Mouse (Mus musculus) kidney, postnatal 25 days (tissue): ENCODE measurements around the gene Wdr54.
A peak's percentile ranks its signal among the peaks of the same experiment; 100 is the strongest.

Experiments used
- DNase-seq, 2 experiments: peaks; one replicate each; pipeline ENCODE4 v3.0.0; 2021; ENCODE audit warnings: mixed read lengths in 2 of 2

Wdr54 gene

GRCm38 (mm10) chr6:83156259-83156684 lies at the start of gene Wdr54, which contains the start of gene 1700003E16Rik:
Wdr54 (minus strand) TSS chr6:83156397.
1700003E16Rik (plus strand) TSS chr6:83156404.
- DNase-seq, result peak; percentile 63 to 75

DNA sequence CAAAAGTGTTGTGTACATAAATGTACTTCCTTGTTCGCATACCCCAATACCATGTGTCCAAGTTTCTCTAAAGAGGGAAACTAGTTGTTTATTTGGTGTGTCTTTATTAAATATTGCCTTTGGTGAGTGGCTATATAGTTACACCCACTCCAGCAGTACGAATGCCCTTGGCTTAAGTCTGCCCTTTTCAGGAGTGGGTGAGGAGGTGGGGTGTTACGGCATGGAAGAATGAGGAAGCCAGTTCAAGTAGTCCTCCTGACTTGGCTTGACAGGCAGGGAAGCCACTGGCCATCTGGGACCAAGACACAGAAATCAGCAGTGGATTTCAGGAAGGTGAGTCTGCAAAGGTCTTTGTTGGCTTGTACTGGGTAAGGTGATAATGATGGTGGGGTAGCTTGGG lies 49.7 kb upstream of the Wdr54 start:
- no peak for DNase-seq

DNA sequence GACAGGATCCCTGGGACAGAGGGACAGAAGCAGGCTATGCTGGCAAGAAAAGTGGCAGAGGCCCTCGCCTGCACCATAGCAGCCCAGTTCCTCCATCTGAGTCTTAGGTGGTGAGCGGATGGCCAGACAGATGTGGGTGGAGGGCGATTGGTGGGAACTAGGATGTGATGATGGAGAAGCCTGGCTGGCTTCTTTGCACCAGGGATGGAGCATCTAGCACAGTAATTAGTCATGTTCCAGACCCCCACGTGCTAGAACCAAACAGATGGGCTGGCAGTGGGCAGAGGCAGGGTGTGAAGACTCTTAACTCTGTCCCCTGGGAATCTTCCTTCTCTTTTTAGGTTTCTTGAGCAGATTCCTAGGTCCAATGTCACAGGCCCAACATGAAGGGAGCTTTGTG lies 47.1 kb upstream of the Wdr54 start:
- DNase-seq, result no peak

GRCm38 (mm10) chr6:83197345-83198004 lies 41.3 kb upstream of the Wdr54 start:
- peak; percentile 62 to 72 for DNase-seq

DNA sequence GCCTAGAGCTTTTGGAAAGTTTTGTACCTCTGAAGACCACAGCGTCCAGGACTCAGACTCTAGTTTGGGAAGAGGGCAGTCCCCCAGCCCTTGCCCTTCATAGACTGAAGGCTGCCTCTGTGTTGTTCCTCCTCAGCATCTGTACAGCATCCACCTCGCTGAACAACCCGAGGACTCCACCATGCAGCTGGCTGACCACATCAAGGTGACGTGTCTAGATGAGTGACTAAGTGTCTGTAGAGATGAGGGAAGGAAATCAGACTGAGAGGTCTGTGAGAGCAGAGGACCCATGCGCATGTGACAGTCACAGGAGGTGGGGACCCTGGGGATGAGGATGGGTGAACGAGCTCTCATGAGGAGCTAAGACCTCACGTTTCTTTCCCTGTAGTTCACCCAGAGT lies 37.4 kb upstream of the Wdr54 start:
- DNase-seq, result no peak

DNA sequence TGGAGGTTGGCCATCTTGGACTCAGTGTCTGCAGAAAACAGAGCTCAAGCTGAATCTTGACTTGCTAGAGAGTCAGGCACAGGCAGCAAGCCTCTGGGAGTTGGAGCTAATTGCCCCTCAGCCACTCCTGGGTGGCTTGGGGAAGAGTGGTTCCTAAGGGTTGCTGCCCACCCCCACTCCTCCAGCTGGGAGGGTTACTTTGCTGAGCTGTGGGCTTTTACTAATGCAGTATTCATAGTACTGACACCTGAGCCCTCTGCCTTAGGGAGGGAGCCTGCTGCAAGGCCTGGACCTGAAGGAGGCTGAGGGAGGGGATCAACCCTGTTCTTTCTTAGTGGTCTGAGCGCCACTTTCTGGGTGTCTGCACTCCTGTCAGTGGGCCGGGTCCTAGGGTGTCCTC lies 30.7 kb upstream of the Wdr54 start:
- DNase-seq, result no peak

DNA sequence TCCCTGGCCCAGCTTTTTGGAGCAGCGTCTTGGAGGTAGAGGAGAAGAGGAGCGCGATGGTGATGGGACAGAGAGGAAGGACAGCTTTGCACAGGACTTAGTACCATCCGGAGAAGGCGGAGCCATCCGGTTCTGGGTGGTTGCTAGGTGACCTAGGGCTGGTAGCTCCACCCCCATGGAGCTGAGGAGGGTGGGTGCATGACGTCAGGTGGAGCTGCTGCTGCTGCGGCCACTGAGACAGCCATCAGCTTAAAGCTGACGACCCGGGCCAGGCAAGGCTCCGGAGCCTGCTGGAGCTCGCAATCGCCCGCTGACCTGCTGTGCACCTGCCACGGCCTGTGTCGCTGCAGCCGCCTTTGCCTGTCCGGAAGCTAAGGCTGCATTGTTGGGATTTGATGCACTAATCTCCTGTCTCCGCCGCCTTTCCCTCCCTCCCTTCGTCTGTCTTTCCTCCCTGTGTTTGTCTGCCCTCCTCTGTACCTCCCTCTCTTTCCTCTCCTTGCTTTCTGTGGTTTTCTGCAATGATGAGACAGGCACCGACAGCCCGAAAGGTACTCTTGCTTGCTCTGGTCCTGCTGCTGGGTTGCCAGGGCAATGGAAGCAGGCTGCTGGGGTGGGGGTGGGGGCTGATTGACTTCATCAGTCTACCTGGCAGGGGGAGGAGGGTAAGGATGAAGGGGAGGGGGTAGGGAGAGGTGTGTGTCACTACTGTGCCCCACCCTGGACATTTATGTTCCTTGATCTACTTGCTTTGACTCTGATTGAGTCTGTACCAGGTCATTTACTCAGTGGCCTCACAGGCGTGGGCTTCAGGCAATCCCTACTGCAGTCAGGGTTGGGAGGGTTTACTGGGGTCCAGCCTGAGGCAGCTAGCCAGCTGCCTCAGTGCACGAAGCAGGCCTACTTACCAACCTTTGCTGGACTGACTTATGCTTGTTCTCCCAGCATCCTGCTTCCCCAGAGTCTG lies 30.0 kb upstream of the Wdr54 start:
- peak; percentile 52 to 70 for DNase-seq

- DNase-seq, result peak in 1 of 2 experiments; percentile 21
These were observed 28.8 kb upstream of the Wdr54 start for GRCm38 (mm10) chr6:83184858-83185435.

DNA sequence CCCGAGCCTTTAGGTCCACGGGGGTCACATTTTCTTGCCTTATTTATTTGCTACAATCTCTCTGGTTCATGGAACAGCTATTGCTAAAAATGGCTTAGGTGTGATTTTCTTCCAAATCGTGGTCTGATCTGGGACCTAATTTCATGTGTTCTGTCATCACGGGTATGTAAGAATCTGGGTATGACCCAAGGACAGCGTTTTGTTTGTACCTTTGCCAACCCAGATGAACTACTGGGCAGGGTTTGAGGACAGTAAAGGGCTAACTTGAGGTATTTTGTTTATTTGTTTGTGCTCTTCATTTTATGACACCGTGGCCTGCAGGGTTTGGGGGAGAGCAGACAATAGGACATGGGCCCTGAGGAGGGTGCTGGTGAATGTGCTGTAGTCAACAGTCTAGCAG lies 24.4 kb upstream of the Wdr54 start:
- DNase-seq, result no peak

DNA sequence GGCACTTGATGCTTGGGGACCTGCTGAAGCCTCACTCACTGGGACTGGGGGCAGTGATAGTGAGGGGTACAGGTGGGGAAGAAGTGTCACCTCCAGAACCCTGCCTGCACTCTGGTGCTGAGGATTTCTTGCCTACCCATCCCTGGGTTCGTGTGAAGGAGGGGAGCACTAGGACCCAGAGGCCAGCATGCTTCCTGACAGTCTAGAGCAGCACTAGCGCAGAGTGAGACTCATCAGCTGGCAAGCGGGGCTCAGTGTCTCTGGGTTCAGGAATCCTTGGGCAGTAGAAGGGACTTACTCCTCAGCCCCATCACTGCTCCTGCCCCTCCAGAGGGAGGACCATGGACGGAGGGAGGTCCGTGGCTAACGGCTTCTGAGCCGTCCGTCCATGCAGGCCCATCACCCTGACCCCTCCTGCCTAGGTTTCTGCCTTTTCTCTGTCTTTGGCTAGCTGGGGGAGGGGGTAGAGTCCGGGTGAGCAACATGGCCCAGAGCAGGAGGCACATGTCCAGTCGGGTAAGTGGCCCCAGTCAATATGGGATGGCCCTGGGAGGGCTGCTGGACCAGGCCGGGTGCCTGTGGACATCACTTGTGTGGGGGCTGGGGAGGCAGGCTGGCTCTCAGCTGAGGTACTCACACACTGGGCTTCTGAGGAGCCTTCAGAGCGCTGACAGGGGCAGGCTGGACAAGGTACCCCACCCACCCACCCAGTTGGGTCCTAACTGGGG lies 23.4 kb upstream of the Wdr54 start:
- DNase-seq, result no peak

DNA sequence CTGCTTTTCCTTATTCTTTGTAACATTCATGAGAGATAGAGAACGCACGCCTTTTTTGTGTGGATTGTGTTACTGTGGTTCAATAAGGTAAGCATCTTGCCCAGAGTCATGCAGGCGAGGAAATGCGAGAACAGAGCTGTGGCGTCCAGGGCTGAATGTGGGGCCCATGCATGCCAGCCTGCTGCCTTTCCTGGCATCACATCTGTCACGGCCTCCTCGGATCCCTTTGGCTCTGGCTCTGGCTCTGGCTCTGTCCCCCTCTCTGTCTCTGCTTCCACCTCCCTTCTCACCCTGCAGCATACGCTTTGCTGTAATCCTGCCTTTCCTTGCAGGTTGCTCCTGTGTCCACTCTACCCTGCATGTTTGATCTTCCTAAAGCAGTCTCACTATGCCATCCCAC lies 19.8 kb upstream of the Wdr54 start:
- no peak for DNase-seq

- no peak for DNase-seq
These were observed 16.2 kb upstream of the Wdr54 start for GRCm38 (mm10) chr6:83172240-83172920.

DNA sequence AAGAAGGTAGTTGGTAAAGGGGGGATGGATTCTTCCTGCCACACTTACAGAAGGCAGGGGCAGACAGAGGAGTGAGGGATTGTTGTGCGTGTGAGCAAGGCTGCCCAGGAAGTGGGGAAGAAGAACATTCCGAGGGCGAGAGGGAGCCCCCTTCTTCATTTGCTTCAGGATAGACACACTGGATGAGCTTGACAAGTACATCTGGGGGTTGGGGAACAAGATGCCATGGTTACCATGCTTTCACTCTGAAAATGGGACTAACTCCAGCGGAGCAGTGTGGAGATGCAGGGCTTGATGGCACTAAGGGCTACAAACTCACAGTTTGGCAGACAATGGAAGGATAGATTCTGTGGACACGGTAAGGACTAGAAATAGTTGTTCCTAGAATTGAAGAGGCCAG lies 14.9 kb upstream of the Wdr54 start:
- DNase-seq, result no peak

- peak; percentile 48 to 71 for DNase-seq
These were observed 13.7 kb upstream of the Wdr54 start for GRCm38 (mm10) chr6:83169872-83170271.

- no peak for DNase-seq
These were observed 10.0 kb upstream of the Wdr54 start for GRCm38 (mm10) chr6:83166243-83166630.

- peak; percentile 97 for DNase-seq
These were observed 9.5 kb upstream of the Wdr54 start, which contains the start of gene Dctn1 for GRCm38 (mm10) chr6:83165607-83166242. Dctn1 (plus strand) TSS chr6:83165920.

GRCm38 (mm10) chr6:83165026-83165606 lies 8.9 kb upstream of the Wdr54 start:
- no peak for DNase-seq

DNA sequence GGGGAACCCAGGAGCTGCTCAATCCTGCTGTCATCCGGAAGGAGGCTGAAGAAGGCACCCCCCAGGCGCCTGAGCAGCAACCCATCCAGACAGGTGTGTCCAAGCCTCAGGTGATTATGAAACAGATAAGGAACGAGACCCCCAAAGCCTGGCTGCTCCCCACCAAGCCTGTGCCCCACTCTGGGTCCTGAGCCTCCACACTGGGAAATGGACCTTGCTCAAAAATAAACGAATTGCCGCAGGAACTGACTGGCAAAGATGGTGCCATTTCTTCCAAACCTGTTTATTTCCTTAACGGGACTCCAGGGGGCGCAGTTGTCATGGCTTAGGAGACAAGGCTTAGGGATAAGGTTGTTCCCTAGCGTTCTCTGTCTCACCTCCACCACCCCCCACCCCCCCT lies 6.5 kb upstream of the Wdr54 start:
- peak; percentile 75 to 84 for DNase-seq

DNA sequence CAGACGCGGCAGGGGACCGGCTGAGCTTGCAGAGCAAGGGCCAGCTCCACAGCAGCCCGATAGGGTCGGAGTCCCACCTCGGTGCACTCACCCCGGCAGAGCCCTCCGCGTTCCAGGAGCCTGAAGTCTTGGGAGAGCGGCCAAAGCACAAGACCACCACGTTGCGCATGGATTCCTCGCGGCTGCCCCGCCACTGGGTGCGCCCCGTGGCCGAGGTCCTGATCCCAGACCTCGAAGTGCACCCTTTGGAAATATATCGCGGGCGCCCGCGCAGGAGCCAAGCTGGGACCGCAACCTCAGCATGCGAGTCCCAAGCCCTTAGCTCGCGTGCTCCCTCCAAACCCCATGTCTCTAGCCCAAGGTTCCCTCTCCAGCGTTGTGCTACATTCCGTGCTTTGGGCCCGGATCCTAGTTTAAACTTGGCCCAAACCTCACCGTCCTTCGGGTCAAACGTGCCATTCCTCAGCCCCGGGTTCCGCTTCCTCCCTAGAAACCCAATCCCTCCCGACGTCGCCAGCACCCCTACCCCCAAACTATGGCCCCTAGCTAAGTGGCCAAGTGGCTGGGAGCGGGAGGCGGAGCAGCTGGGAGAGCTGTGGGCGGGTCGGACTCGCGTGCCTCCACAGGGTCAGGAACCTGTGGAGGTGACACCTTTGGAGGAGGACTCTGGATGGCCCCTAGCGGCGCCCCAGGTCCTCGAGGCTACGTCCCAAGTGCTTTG lies 5.9 kb upstream of the Wdr54 start:
- peak; percentile 76 to 88 for DNase-seq

GRCm38 (mm10) chr6:83161442-83161841 lies 5.2 kb upstream of the Wdr54 start:
- no peak for DNase-seq
